Mouse (Mus musculus): ENCODE data around the gene Selenos. TPM values are rescaled to one million over a fixed set of nuclear protein-coding genes. Genes with fewer than 3 reads are reported as not detected.

The Selenos gene
- total and polyA plus RNA-seq, 3 experiments: 79.9 to 103 TPM; not detected in 1

- H3K9ac ChIP-seq (ENCODE audit: control insufficient read depth, low read depth, low read length, poor library complexity, severe bottlenecking): no peak overlapping the region
- no peaks in the 10 kb centered on the region for H3K79me2 ChIP-seq (ENCODE audit: control insufficient read depth, insufficient read depth, low read length, poor library complexity)
- no peaks in the 10 kb centered on the region for H3K4me1 ChIP-seq (ENCODE audit: control insufficient read depth in 1 of 2, insufficient read depth in 2 of 2, low read length in 2 of 2)
- no peaks in the 10 kb centered on the region; a peak in 1 of 4 replicates for H3K36me3 ChIP-seq (ENCODE audit: control insufficient read depth in 1 of 2, insufficient read depth in 2 of 2, low read length in 2 of 2)
- H3K27me3 ChIP-seq (ENCODE audit: control insufficient read depth in 1 of 2, insufficient read depth in 2 of 2, low read length in 2 of 2): no peaks in the 10 kb centered on the region
- DNase-seq (ENCODE audit: low read depth, low spot score): no peak
- no peak overlapping the region for H3K27ac ChIP-seq (ENCODE audit: control insufficient read depth, low read depth, low read length)
- no peak overlapping the region for H3K4me3 ChIP-seq (ENCODE audit: control insufficient read depth in 1 of 2, insufficient read depth in 1 of 2, low read depth in 2 of 2, low read length in 2 of 2)
- TF ChIP-seq JUND (IDR thresholded peaks at IDR 0.05; ENCODE audit: low read depth, low read length) (no peak), MAZ (IDR thresholded peaks at IDR 0.05; ENCODE audit: low read depth, low read length) (no peak), E2F4 (IDR thresholded peaks at IDR 0.05; ENCODE audit: borderline replicate concordance, low read depth, low read length) (no peak), HCFC1 (IDR thresholded peaks at IDR 0.05; ENCODE audit: low read depth, low read length) (no peak), MEF2A (IDR thresholded peaks at IDR 0.05; ENCODE audit: extremely low read depth, insufficient replicate concordance, low read depth, low read length, poor library complexity, severe bottlenecking) (no peak)
- H3K9me3 ChIP-seq (replicated peaks; ENCODE audit: insufficient read depth, low read length): no peaks in the 10 kb centered on the region
Measured at GRCm38 (mm10) chr7:66094141-66094540, 14.7 kb downstream of the Selenos start.

GRCm38 (mm10) chr7:66098803-66099202, 19.4 kb downstream of the Selenos start:
- Histone ChIP-seq H3K27me3 (ENCODE audit: control insufficient read depth in 1 of 2, insufficient read depth in 2 of 2, low read length in 2 of 2) (no peaks in the 10 kb centered on the region), H3K9ac (ENCODE audit: control insufficient read depth, low read depth, low read length, poor library complexity, severe bottlenecking) (no peak overlapping the region), H3K36me3 (ENCODE audit: control insufficient read depth in 1 of 2, insufficient read depth in 2 of 2, low read length in 2 of 2) (no peaks in the 10 kb centered on the region), H3K4me3 (ENCODE audit: control insufficient read depth in 1 of 2, insufficient read depth in 1 of 2, low read depth in 2 of 2, low read length in 2 of 2) (no peak overlapping the region), H3K79me2 (ENCODE audit: control insufficient read depth, insufficient read depth, low read length, poor library complexity) (no peaks in the 10 kb centered on the region), H3K4me1 (ENCODE audit: control insufficient read depth in 1 of 2, insufficient read depth in 2 of 2, low read length in 2 of 2) (no peaks in the 10 kb centered on the region), H3K27ac (ENCODE audit: control insufficient read depth, low read depth, low read length) (no peak overlapping the region), H3K9me3 (replicated peaks; ENCODE audit: insufficient read depth, low read length) (no peaks in the 10 kb centered on the region)
- TF ChIP-seq MYB (IDR thresholded peaks at IDR 0.05; ENCODE audit: low read depth, low read length): no peak
- TF ChIP-seq USF2 (IDR thresholded peaks at IDR 0.05; ENCODE audit: borderline replicate concordance in 1 of 2, insufficient read depth in 1 of 2, low read depth in 1 of 2, low read length in 2 of 2): no peak
- TF ChIP-seq MAZ (IDR thresholded peaks at IDR 0.05; ENCODE audit: low read depth, low read length): no peak
- TF ChIP-seq UBTF (IDR thresholded peaks at IDR 0.05; ENCODE audit: borderline replicate concordance, insufficient read depth, low read depth, low read length): no peak
- no peak for TF ChIP-seq RCOR1 (IDR thresholded peaks at IDR 0.05; ENCODE audit: low read depth, low read length)
- TF ChIP-seq NELFE (IDR thresholded peaks at IDR 0.05; ENCODE audit: low read depth, low read length): no peak
- no peak for TF ChIP-seq EP300 (IDR thresholded peaks at IDR 0.05; ENCODE audit: low read depth in 1 of 2, low read length in 2 of 2)
- TF ChIP-seq KAT2A (conservative IDR thresholded peaks at IDR 0.05; ENCODE audit: low read depth, low read length): no peak
- TF ChIP-seq HCFC1 (IDR thresholded peaks at IDR 0.05; ENCODE audit: low read depth, low read length): no peak
- TF ChIP-seq MXI1 (IDR thresholded peaks at IDR 0.05; ENCODE audit: low read depth, low read length): no peak
- no peak for TF ChIP-seq CTCF (IDR thresholded peaks at IDR 0.05 in 2 of 3, conservative IDR thresholded peaks at IDR 0.05 in 1 of 3; ENCODE audit: control insufficient read depth in 1 of 3, insufficient read depth in 1 of 3, low read depth in 2 of 3, low read length in 3 of 3, poor library complexity in 1 of 3, severe bottlenecking in 1 of 3)
- TF ChIP-seq MEF2A (IDR thresholded peaks at IDR 0.05; ENCODE audit: extremely low read depth, insufficient replicate concordance, low read depth, low read length, poor library complexity, severe bottlenecking): no peak
- TF ChIP-seq CHD1 (IDR thresholded peaks at IDR 0.05; ENCODE audit: low read depth, low read length): no peak
- TF ChIP-seq USF1 (IDR thresholded peaks at IDR 0.05; ENCODE audit: low read depth, low read length): no peak
- no peak for TF ChIP-seq E2F4 (IDR thresholded peaks at IDR 0.05; ENCODE audit: borderline replicate concordance, low read depth, low read length)
- TF ChIP-seq BHLHE40 (IDR thresholded peaks at IDR 0.05; ENCODE audit: borderline replicate concordance, low read depth, low read length): no peak
- TF ChIP-seq SIN3A (IDR thresholded peaks at IDR 0.05; ENCODE audit: low read length): no peak
- no peak for TF ChIP-seq GATA1 (IDR thresholded peaks at IDR 0.05; ENCODE audit: low read depth, low read length)
- TF ChIP-seq NRF1 (IDR thresholded peaks at IDR 0.05; ENCODE audit: insufficient read depth, low read depth, low read length, poor library complexity, severe bottlenecking): no peak
- no peak for DNase-seq (ENCODE audit: low read depth, low spot score)
